Mouse (Mus musculus) adrenal gland, adult (tissue): Measurements from ENCODE around the gene Polr2f.

Source experiments
- DNase-seq, 2 experiments: peaks; one replicate each; pipeline ENCODE4 v3.0.0; 2022 to 2023; ENCODE audit warnings: low spot score in 1 of 2; ENCODE audit not compliant: inconsistent age in 2 of 2

The Polr2f gene

DNA sequence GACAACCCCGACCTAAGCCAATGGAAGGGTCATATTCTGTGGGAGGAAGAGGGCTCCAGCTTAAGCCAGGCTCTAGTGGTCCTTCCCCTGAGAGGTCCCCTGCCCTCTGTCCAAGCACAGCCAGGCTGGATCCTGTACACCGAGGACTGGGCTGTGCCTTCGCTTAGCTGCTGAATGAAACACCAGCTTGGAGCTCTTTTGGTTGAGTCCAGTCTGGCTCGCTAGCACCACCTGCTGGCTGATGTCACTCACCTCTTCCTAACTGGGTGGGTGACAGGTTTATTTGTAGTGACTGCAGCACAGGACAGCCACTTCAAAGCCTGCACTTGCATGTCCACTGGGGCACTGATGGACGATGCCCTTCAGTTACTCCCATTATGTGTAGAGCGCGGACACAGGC lies 7.7 kb downstream of the Polr2f start:
- peak; percentile 82 to 94 for DNase-seq

- DNase-seq = no peak
These were observed 11.1 kb downstream of the Polr2f start for GRCm38 (mm10) chr15:79151881-79152280.

GRCm38 (mm10) chr15:79152709-79153108 lies 11.9 kb downstream of the Polr2f start:
- DNase-seq = no peak

DNA sequence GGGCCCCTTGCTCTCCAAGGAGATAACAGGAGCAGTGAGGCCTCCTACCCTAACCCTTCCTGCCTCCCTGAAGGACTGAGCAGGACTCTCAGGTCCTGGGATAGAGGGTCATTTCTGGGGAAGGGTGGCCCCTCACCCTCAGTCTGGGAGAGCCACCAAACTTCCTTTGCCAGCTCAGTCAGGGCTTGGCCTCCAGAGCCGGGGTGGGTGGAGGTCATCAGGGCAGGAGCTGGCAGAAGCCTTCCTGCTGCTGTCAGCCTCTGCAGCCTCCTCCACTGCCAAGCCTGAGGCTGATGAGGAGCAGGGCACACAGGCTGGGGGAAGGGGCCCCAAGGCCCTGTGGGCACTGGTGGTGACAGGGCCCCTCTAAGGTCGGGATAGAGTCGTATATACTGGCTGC lies 14.8 kb downstream of the Polr2f start:
- peak in 1 of 2 experiments; percentile 59 for DNase-seq

GRCm38 (mm10) chr15:79162301-79162700 lies 21.5 kb downstream of the Polr2f start:
- DNase-seq = no peak

- peak in 1 of 2 experiments; percentile 15 for DNase-seq
These were observed 22.0 kb downstream of the Polr2f start for GRCm38 (mm10) chr15:79162822-79163221.

DNA sequence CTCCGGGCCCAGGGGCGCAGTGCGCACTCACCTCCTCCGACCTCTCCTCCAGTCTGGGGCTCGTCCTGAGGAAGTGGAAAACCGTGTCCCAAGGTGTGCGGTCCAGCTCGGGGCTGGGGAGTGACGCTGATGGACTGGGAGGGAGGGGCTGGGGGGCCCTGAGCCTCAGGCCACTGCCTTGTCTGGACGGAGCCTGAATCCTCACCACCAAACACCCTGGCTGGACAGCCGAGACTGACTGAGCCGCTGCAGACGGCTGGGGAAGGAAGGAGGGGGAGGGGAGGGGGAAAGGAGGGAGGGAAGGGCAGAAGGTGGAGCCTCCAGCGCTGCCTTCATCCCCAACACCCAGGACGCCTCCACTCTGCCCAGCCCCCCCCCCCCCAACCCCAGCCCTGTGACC lies 23.4 kb downstream of the Polr2f start:
- no peak for DNase-seq

- DNase-seq = no peak
These were observed 24.3 kb downstream of the Polr2f start, which contains the start of gene Sox10 for GRCm38 (mm10) chr15:79165140-79165539. TSS of gene Sox10 (minus strand) at chr15:79165240.

DNA sequence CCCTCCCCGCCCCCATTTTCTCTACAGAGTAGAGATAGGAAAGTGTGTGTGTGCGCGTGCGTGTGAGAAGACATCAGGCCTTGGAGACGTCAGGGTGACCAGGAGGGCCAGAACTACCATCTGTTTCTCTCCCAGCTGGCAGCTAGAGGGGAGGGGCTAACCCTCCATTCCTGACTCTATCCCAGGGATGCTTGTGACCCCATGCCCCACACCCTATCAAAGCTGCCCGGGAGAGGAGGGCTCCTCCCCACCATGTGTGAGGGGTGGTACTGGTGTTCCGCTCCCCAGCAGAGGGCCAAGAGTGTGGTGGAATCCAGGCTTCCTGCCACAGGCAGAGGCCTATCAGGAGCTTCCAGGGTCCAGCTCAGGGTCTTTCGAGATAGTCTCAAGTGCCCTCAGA lies 25.9 kb downstream of the Polr2f start:
- no peak for DNase-seq

- DNase-seq = no peak
These were observed 36.1 kb downstream of the Polr2f start for GRCm38 (mm10) chr15:79176905-79177304.

DNA sequence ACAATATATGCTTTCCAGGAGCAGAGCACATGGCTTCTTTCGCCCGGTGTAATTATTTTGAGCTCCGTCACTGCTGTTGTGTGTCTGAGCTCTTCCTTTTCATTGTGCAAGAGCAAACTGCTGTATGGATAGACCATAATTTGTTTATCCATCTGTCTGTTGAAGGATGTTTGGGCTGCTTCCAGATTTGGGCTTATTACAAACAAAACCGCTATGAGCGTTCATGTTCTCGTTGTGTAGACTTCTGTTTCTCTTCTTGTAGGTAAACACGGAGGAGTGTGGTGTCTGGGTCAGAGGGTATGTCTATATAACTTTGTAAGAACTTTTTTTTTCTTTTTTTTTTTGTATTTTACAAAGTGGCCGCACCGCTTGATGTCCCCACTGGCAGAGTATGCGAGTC lies 44.4 kb downstream of the Polr2f start:
- peak in 1 of 2 experiments; percentile 17 for DNase-seq

DNA sequence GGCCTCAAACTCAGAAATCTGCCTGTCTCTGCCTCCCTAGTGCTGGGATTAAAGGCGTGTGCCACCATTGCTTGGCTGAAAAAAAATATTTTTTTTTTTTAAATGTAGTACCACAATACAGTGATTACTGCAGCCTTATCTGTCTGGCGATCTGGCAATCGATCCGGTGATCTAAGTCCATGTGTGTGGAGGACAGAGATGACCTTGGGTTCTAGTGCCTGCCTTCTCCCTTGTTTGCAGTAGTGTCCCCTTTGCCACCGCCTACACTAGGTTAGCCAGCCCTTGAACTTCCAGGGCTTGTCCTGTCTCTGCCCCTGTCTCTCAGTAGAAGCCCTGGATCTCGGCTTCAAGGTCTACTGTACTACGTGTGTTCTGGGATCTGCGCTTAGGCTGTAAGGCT lies 47.0 kb downstream of the Polr2f start:
- no peak for DNase-seq

DNA sequence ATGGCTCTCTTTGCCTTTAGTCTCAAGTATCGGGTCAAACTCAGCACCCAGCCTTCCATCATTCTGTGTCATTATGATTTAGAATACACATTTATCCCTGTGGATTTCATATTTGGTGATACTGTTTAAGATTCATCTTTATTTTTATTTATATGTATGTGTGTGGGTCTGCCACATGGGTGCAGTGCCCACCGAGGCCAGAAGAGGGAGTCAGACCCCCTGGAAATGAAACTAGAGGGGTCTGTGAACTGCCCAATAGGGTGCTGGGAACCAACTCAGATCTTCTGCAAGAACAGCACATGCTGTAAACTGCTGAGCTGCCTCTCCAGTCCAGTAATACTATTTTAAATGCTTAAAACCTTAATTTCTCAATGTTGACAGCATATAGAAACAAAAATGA lies 50.6 kb downstream of the Polr2f start:
- no peak for DNase-seq

GRCm38 (mm10) chr15:79192450-79192849 lies 51.6 kb downstream of the Polr2f start:
- DNase-seq = no peak

GRCm38 (mm10) chr15:79192885-79193845 lies 52.4 kb downstream of the Polr2f start:
- DNase-seq = peak in 1 of 2 experiments; percentile 22

- DNase-seq = peak in 1 of 2 experiments; percentile 28
These were observed 53.2 kb downstream of the Polr2f start for GRCm38 (mm10) chr15:79194048-79194447.

DNA sequence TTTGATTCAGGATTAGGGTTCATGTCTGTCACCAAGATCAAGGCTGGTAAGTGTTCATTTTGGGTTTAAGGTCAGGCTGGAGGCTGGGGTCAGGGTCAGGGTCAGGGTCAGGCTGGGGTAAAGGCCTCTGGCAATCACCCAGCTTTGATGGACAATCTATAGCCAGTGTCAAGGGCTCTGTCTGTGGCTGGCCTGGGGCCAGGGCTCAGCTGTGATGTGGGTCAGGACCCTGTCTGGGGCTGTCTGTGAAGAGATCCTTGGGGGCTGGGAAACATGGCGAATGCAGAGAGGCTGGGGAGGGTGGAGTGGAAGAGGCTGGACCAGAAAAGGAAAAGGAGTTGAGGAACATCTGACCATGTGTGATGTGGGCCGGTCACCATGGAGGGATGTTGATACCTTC lies 54.1 kb downstream of the Polr2f start:
- DNase-seq = peak in 1 of 2 experiments; percentile 50

- DNase-seq = peak; percentile 60 to 76
These were observed 54.7 kb downstream of the Polr2f start for GRCm38 (mm10) chr15:79195492-79195891.

DNA sequence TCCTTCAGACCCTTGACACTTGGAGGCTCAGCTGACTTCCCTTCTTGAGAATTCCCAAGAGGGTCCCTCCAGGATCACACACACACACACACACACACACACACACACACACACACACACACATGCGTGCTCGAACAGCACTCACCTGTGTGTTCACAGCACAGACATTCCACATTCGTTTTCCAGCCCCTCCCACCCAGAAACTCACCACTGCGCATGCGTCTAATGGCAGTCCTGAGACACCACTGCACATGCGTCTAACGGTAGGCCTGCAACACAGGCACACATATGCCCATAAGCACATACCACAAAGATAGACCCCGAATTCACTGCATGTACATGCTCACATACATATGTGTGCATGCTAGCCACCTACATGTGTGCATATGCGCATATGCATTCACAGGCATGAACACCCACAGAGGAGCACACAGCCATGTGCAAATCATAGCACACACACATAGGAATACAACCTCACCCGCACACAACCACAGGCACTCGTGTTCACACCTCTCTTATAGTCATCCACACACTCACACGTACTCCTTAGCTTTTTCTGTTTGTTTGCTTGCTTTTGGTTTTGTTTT lies 58.7 kb downstream of the Polr2f start:
- no peak for DNase-seq
